Mouse (Mus musculus): ENCODE results near the gene Hlx. TPM values are rescaled to one million over a fixed set of nuclear protein-coding genes. Genes with fewer than 3 reads are reported as not detected.

Gene Hlx
- 10.6 and 12.8 TPM in 2 replicates for total RNA-seq (2021)
- long read RNA-seq, transcript Hlx-201 (4 exons, 2,278 nt) = major isoform, 14 of 16 reads
- long read RNA-seq, partial matches to known transcripts = 1 of 16 reads
- long read RNA-seq, other reads (novel, unspliced or antisense) = 1 of 16 reads

DNA sequence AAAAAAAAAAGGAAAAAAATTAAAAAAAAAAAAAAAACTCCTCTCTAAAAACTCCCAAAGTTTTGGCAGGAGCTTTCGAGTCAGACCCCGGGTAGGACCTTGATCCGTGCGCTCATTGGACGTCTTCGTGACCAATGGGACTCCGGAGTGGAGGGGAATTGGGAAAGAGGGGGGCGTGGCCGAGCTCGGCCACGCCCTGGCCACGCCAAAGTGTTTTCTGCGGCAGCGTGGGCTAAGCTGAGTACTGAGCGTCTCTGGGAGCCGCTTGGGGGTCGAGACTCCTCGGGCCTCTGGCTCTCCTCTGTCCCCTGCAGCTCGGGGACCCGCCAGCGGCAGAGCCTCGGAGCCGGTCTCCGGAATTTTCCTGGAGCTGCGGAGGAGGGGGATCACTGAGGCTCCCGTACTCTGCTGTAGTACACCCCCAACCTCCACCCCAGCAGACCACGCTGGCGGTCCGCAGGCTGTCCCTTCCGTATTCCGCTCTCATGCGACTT is at the start of gene Hlx:
Gene Hlx, minus strand, starts transcription at position 64 of the 494 bp plus-strand sequence.
- DNase-seq = peak; percentile 79

DNA sequence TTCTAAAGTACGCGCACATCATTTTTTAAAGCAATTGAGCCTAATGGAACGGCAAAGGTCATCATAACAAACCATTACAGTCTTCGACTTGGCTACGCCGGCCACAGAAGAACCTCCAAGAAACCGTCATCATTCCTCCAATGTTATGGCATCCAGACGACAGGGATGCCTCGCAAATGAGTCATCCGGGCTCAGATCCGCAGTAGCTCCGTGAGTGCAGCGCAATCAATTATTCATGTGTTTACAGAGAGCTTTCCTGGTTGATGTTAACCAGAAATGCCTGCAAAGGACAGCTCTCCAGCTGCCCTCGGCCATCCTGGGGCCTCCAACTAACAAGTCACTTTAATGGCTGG is 49.7 kb upstream of the Hlx start:
- peak; percentile 14 for DNase-seq

GRCm38 (mm10) chr1:184781286-184782160 is 49.1 kb upstream of the Hlx start:
- no peak for DNase-seq

GRCm38 (mm10) chr1:184778157-184778556 is 45.7 kb upstream of the Hlx start:
- no peak for DNase-seq

GRCm38 (mm10) chr1:184777061-184777795 is 44.8 kb upstream of the Hlx start:
- no peak for DNase-seq

DNA sequence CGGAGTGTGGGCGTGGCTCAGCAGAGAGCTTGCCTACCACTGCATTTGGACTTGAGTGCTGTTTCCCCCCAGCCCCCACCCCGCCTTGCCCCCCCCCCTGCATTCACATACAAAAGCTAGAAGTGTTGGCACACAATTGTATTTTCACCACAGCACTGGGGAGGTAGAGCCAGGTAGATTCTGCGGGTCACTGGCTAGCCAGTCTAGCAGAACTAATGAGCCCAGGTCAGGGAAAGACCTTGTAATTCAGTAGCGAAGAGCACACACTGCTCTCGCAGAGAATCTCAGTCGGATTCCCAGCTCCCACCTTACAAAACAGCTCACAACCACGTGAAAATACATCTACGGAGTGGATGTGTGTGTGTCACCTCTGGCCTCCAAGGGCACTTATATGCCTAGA is 42.9 kb upstream of the Hlx start:
- DNase-seq = no peak

- DNase-seq = no peak
These were observed 39.5 kb upstream of the Hlx start for GRCm38 (mm10) chr1:184771891-184772249.

DNA sequence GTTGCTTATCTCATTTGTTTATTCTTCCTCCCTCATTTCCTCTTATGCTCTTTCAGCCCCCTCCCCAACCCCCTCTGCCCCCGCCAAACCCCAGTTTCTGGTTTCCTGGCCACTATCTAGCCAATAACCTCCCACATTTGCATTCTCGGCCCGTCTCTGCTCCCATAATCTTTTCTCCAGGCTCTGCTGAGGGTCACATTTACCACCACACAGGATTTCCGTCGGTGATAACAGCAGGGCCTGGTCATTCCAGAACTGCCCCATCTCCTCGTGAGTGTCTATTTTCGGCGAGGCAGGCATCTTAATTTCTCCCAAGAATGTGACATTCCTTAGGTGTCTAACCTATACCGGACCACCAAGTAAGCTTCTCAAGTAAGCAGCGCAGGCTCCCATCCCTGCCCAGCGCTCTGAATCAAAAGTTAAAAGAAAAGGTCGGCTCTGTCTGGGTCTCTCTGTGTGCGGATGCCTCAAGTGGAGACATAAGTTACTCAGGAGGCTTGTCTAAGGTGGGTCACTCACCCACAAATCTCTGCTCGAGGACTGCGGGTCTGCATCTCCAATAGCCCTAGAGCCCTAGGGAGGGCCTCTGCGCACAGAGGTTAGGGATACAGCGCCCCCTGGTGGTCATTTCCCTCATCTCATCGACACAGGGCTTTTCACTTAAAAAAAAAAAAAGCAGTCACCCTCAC is 38.9 kb upstream of the Hlx start:
- DNase-seq = peak; percentile 87

GRCm38 (mm10) chr1:184763866-184764265 is 31.4 kb upstream of the Hlx start:
- DNase-seq = no peak

- no peak for DNase-seq
These were observed 30.5 kb upstream of the Hlx start for GRCm38 (mm10) chr1:184762941-184763340.

DNA sequence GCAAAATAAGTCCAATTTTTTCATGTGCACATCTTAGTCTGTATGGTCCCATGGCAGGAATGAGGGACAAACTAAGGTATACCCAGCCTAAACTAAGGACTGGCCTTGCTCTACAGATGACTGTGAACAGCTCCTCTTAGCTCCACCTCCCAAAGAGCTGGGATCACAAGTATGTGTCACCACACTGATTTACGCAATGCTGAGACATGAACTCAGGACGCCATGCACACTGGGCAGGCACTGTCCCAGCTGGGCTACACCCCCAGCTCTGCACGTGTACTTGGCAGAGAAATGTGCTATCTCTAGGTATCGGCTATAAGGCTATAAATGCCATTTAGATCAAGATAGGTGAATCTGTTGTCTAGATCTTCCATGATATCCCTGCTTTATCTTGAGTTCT is 29.6 kb upstream of the Hlx start:
- peak; percentile 14 for DNase-seq

DNA sequence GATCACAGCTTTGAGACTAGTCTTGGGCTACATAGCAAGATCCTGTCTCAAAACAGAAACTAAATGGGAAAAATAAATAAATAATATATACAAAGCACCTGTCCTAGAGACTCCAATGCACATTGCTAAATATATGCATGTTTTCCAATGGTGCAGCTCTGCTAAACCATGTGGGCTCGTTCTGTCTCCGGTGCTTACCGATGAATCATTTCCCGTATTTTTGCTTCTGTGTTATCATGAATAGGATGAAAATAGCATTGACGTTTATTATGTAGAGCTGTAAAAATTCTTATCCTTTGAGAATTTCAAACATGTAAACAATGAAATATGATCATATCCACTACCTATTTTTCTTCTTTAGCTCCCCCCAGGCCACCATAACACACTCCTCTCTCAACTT is 20.3 kb upstream of the Hlx start:
- DNase-seq = no peak

GRCm38 (mm10) chr1:184750114-184750664 is 17.8 kb upstream of the Hlx start:
- no peak for DNase-seq

DNA sequence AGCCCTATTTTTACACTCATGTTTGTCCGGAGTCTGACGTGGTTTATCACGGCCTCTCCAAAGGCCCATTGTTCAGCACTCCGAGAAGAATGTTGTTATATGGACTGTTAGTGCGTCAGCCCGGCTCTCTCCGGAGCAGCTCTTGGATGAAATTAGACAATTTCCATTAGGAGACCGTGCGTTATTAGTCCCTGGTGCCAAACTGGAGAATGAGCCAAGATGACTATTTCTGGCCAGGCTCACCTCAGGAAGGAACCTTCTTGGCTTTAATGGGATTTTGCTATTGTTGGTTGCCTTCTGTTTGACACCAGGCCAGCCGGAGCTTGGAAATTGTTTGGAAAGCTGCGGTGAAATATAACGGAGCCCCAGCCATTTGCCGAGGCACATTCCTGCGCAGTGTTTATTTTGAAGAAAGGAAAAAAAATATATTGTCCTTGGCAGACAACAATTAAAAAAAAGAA is 16.3 kb upstream of the Hlx start:
- peak; percentile 33 for DNase-seq

GRCm38 (mm10) chr1:184737876-184738479 is 5.6 kb upstream of the Hlx start:
- peak; percentile 65 for DNase-seq

DNA sequence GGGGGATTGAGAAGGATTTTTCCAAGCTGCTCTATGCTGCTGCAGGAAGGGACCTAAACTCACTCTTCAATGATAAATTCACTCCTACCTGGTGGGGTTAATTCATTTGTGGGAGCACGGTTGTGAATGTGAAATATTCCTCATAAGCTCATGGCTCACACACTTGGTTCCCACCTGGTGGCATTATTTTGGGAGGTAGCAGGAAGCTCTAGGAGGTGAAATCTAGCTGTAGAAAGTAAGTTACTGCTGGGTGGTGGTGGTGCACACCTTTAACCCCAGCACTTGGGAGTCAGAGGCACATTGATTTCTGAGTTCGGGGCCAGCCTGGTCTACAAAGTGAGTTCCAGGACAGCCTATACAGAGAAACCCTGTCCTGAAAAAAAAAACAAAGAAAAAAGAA is 4.8 kb upstream of the Hlx start:
- no peak for DNase-seq

DNA sequence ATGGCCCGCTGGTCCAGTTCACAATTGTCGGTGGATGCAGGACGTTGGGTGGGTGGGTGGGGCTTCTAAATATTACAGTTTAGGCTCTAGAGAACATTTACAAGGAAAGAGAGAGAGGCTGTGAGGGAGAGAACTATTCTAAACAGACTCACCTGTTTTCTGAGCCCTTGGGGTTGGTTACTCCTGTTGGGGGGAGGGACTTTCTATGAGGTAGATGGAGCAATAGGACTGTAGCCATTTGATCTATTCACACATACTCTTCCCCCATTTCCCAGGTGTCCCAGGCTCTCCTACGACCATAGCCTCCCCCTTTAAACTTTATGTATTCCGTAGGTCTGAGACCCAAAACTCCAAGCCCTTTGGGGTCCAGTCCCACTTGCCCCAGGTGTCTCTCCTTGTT is 3.8 kb upstream of the Hlx start:
- no peak for DNase-seq

- DNase-seq = peak; percentile 27
These were observed 2.8 kb upstream of the Hlx start for GRCm38 (mm10) chr1:184734991-184735920.

DNA sequence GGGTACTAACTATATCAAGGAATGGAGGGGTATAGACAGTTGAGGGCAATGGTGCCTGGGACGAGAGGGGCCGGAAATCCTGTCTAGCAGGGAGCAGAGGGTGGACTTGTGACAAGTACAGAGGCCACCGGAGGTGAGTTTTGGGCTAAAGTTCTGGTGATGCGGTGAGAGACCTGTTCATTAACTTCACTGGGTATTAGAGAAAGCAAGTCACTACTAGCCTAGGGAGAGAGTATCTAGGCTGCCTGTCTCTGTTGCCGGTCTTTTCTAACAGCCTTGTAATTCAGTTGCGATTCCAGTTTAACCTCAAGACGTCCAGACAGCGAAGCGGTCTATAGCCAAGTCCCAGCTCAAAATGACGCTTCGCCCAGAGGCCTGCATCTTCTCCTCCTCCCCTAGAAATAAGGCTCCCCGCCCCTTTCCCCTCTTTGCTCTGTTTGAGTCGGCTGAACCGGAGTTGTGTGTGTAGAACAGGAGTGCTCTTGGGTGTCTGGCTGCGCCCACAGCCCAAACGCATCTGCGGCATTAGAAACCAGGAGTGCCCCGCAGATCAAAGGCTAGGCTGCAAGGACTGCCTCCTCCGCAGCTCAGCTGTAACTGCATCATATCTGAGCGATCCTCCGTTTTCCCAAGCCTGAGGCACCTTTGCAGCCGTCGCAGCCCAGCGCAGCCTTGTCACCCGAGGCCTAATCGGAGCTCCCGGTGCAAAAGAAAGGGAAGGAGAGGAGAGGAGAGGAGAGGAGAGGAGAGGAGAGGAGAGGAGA is 1.8 kb upstream of the Hlx start:
- DNase-seq = no peak

All from adrenal gland, postnatal 25 days (tissue).